Mouse (Mus musculus): Measurements from ENCODE around the gene Osgep.

DNA sequence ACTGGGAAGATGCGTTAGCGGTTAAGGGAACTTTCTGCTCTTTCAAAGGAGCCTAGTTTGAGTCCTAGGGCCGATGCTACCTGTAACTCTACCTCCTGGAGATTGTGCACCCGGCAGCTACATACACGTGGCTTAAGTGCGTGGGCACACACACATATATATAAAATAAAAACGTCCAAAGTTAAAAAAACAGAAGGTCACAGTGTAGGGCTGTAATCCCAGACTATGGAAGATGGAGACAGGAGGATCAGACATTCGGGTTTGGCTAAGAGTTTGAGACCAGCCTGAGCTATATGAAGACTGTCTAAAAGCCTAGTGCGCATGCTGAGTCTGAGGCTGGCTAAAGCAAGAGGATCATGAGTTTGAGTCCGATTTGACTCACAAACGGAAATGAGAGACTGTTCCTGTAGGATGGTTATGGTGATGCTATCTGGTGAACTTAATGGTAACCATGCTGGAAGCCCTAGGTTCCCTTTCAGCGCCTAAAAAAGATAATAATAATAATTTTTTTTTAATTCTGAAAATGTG, 6.9 kb upstream of the Osgep start:
- no peak for TF ChIP-seq ZC3H11A (IDR thresholded peaks at IDR 0.05; ENCODE audit: borderline replicate concordance, low read depth, low read length)
- no peak for TF ChIP-seq HCFC1 (IDR thresholded peaks at IDR 0.05; ENCODE audit: borderline replicate concordance, insufficient read depth, low read length)
- TF ChIP-seq MAFK (IDR thresholded peaks at IDR 0.05; ENCODE audit: insufficient read depth, low read depth, low read length) = no peak
- TF ChIP-seq CHD2 (IDR thresholded peaks at IDR 0.05; ENCODE audit: low read depth, low read length) = no peak
- no peak for TF ChIP-seq ZNF384 (IDR thresholded peaks at IDR 0.05; ENCODE audit: low read depth, low read length)

Measured in ES-E14 (cell line).